Mouse (Mus musculus) thymus, adult 2 months (tissue): ENCODE measurements around the gene Tmem132b. TPM values are rescaled to one million over a fixed set of nuclear protein-coding genes. Genes with fewer than 3 reads are reported as not detected.

Experiments
- DNase-seq: peaks from one replicate; pipeline ENCODE4 v3.0.0; 2021
- H3K27ac ChIP-seq: fragments of 200-500 bp; 2 replicates; pipeline ENCODE4 v1.5.1; 2012; ENCODE audit warnings: low read length, control low read depth; ENCODE audit not compliant: control insufficient read depth, insufficient read depth
- H3K27me3 ChIP-seq: fragments of 200-500 bp; 2 replicates; pipeline ENCODE4 v1.6.1; 2012; ENCODE audit warnings: mild to moderate bottlenecking, low read length, moderate library complexity, mixed read lengths; ENCODE audit not compliant: control insufficient read depth, insufficient read depth
- H3K36me3 ChIP-seq: fragments of 200-500 bp; 2 replicates; pipeline ENCODE4 v1.6.1; 2012; ENCODE audit warnings: mild to moderate bottlenecking, low read length, moderate library complexity; ENCODE audit not compliant: control insufficient read depth, insufficient read depth
- H3K4me1 ChIP-seq: fragments of 200-500 bp; replicated peaks from 2 replicates; pipeline ENCODE4 v1.6.1; 2012; ENCODE audit warnings: low read length; ENCODE audit not compliant: control insufficient read depth, insufficient read depth
- H3K4me3 ChIP-seq: fragments of 200-500 bp; 2 replicates; pipeline ENCODE4 v1.5.1; 2012; ENCODE audit warnings: mild to moderate bottlenecking, low read length, control low read depth, moderate library complexity; ENCODE audit not compliant: control insufficient read depth, insufficient read depth
- CTCF ChIP-seq: fragments of 200-500 bp; IDR thresholded peaks from 2 replicates; pipeline ENCODE4 v1.5.1; 2012; ENCODE audit warnings: mild to moderate bottlenecking, control low read depth, low read length, moderate library complexity, borderline replicate concordance; ENCODE audit not compliant: control insufficient read depth, poor library complexity, insufficient read depth; ENCODE audit errors: extremely low read depth
- POLR2A ChIP-seq: fragments of 200-500 bp; IDR thresholded peaks from 2 replicates; pipeline ENCODE4 v1.6.1; 2012; ENCODE audit warnings: mild to moderate bottlenecking, low read length, control low read depth, moderate library complexity; ENCODE audit not compliant: control insufficient read depth, poor library complexity, insufficient read depth; ENCODE audit errors: extremely low read depth
- WGBS: fragments of 180-500 bp; shearing (Covaris S2); methylation state at CpG from one replicate; pipeline ENCODE4 v1.1.7; 2018; 5-methylcytosine and 5-hydroxymethylcytosine counted together
- polyA plus RNA-seq: library from polyadenylated mRNA; depleted of rRNA; stranded (reverse); fragments of >200 nt; gene quantifications from 2 replicates; pipeline ENCODE4 v1.2.3, GENCODE M21; 2012

Tmem132b gene
- polyA plus RNA-seq, 1 experiment, result 0.15 TPM

GRCm38 (mm10) chr5:125612460-125612859 lies 80.9 kb downstream of the Tmem132b start:
- no peak overlapping the region for H3K4me3 ChIP-seq
- H3K36me3 ChIP-seq, result no peaks in the 10 kb centered on the region
- no peaks in the 10 kb centered on the region for H3K27me3 ChIP-seq
- no peak for DNase-seq
- 96% methylated on average over 7 of the region's 7 CpGs for WGBS
- TF ChIP-seq CTCF (no peak), POLR2A (no peak)
- no peak overlapping the region for H3K27ac ChIP-seq
- no peaks in the 10 kb centered on the region for H3K4me1 ChIP-seq

GRCm38 (mm10) chr5:125613136-125613535 lies 81.6 kb downstream of the Tmem132b start:
- no peaks in the 10 kb centered on the region for H3K27me3 ChIP-seq
- no peak for DNase-seq
- TF ChIP-seq CTCF, result no peak
- no peak for TF ChIP-seq POLR2A
- WGBS, result 84% methylated on average over 5 of the region's 5 CpGs
- no peaks in the 10 kb centered on the region for H3K36me3 ChIP-seq
- no peak overlapping the region for H3K27ac ChIP-seq
- H3K4me1 ChIP-seq, result no peaks in the 10 kb centered on the region
- H3K4me3 ChIP-seq, result no peak overlapping the region

- no peak overlapping the region for H3K4me3 ChIP-seq
- H3K4me1 ChIP-seq, result no peaks in the 10 kb centered on the region
- no peak for DNase-seq
- 51% methylated on average over 2 of the region's 2 CpGs for WGBS
- H3K27me3 ChIP-seq, result no peaks in the 10 kb centered on the region
- H3K36me3 ChIP-seq, result no peaks in the 10 kb centered on the region
- no peak overlapping the region for H3K27ac ChIP-seq
- TF ChIP-seq CTCF, result no peak
- no peak for TF ChIP-seq POLR2A
Measured at GRCm38 (mm10) chr5:125614348-125614747, 82.8 kb downstream of the Tmem132b start.

- Histone ChIP-seq H3K27ac (no peak overlapping the region), H3K4me3 (no peak overlapping the region), H3K4me1 (no peaks in the 10 kb centered on the region), H3K27me3 (no peaks in the 10 kb centered on the region), H3K36me3 (no peaks in the 10 kb centered on the region)
- no peak for TF ChIP-seq POLR2A
- no peak for TF ChIP-seq CTCF
- 98% methylated on average over 1 of the region's 1 CpGs for WGBS
- DNase-seq, result no peak
Measured at GRCm38 (mm10) chr5:125617050-125617449, 85.5 kb downstream of the Tmem132b start.

- H3K4me1 ChIP-seq, result no peaks in the 10 kb centered on the region
- no peak for DNase-seq
- WGBS, result 92% methylated on average over 9 of the region's 9 CpGs
- H3K4me3 ChIP-seq, result no peak overlapping the region
- no peak for TF ChIP-seq POLR2A
- no peak for TF ChIP-seq CTCF
- no peaks in the 10 kb centered on the region for H3K27me3 ChIP-seq
- no peak overlapping the region for H3K27ac ChIP-seq
- H3K36me3 ChIP-seq, result no peaks in the 10 kb centered on the region
Measured at GRCm38 (mm10) chr5:125627816-125628348, 96.3 kb downstream of the Tmem132b start.

GRCm38 (mm10) chr5:125634666-125635065 lies 103.1 kb downstream of the Tmem132b start:
- WGBS, result 77% methylated on average over 6 of the region's 6 CpGs
- H3K36me3 ChIP-seq, result no peaks in the 10 kb centered on the region

GRCm38 (mm10) chr5:125640966-125641365 lies 109.4 kb downstream of the Tmem132b start:
- Histone ChIP-seq H3K27me3 (no peaks in the 10 kb centered on the region), H3K36me3 (no peaks in the 10 kb centered on the region), H3K4me1 (no peaks in the 10 kb centered on the region), H3K4me3 (no peak overlapping the region), H3K27ac (no peak overlapping the region)
- no peak for DNase-seq
- WGBS, result 66% methylated on average over 1 of the region's 1 CpGs
- TF ChIP-seq POLR2A, result no peak

More at GRCm38 (mm10) chr5:125634666-125635065, 103.1 kb downstream of the Tmem132b start:
- DNase-seq, result no peak
- Histone ChIP-seq H3K4me3 (no peak overlapping the region), H3K27me3 (no peaks in the 10 kb centered on the region), H3K4me1 (no peaks in the 10 kb centered on the region), H3K27ac (no peak overlapping the region)
- TF ChIP-seq CTCF (no peak), POLR2A (no peak)
